Mouse (Mus musculus) cortical plate, adult 2 months (tissue): ENCODE data around the gene Nxph4.

ENCODE experiments used
- CTCF ChIP-seq: fragments of 200-500 bp; IDR thresholded peaks from 2 replicates; pipeline ENCODE4 v1.5.1; 2011; ENCODE audit warnings: mild to moderate bottlenecking, control low read depth, low read length; ENCODE audit not compliant: insufficient read depth; ENCODE audit errors: extremely low read depth
- POLR2A ChIP-seq: fragments of 200-500 bp; IDR thresholded peaks from 2 replicates; pipeline ENCODE4 v1.6.1; 2011; ENCODE audit warnings: mild to moderate bottlenecking, low read length, control low read depth; ENCODE audit not compliant: insufficient read depth; ENCODE audit errors: extremely low read depth

- no peak for TF ChIP-seq POLR2A
- TF ChIP-seq CTCF = no peak
These were observed 16.4 kb downstream of the Nxph4 start for GRCm38 (mm10) chr10:127517941-127518340.
